Mouse (Mus musculus): ENCODE results near the gene Vapa. TPM values are rescaled to one million over a fixed set of nuclear protein-coding genes. Genes with fewer than 3 reads are reported as not detected.

Vapa gene
- total and polyA plus RNA-seq, 3 experiments: 14.3 to 91.4 (median 86.1) TPM

DNA sequence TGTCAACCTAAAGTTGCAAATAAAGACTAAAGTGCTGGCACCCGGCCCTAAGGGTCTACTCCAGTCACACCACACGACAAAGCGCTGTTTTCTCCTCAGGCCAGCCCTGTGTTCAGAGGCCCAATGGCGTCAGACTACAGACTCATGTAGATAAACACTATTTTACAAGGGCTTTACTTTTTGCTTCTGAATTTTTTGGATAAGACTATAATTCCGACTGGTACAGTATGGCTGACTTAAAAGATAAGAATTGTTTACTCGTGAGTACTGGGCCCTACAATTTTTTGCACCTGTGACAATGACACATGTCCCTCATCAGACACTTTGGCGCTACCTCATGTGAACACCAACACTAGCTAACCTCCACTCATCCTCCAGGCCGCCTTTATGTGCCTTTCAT lies 42.7 kb upstream of the Vapa start:
- intact Hi-C loops (cut with DNase I): no loop called here
- TF ChIP-seq EP300 (IDR thresholded peaks at IDR 0.05; ENCODE audit: insufficient read depth, low read depth, low read length): no peak
- TF ChIP-seq CTCF (IDR thresholded peaks at IDR 0.05): no peak
- TF ChIP-seq POLR2A (IDR thresholded peaks at IDR 0.05; ENCODE audit: insufficient read depth, low read depth, low read length): no peak
- Histone ChIP-seq H3K9ac (ENCODE audit: low read depth, low read length) (no peak overlapping the region), H3K27ac (no peak overlapping the region), H3K79me2 (replicated peaks; ENCODE audit: control insufficient read depth, insufficient read depth, low read length) (no peaks in the 10 kb centered on the region), H3K4me1 (ENCODE audit: control insufficient read depth, insufficient read depth, low read length) (no peaks in the 10 kb centered on the region), H3K36me3 (ENCODE audit: control insufficient read depth, insufficient read depth, low read length) (no peaks in the 10 kb centered on the region), H3K4me3 (no peak overlapping the region), H3K27me3 (ENCODE audit: control insufficient read depth, insufficient read depth, low read length) (no peaks in the 10 kb centered on the region)
- no peak for DNase-seq
- WGBS: 88% methylated on average over 8 of the region's 8 CpGs

DNA sequence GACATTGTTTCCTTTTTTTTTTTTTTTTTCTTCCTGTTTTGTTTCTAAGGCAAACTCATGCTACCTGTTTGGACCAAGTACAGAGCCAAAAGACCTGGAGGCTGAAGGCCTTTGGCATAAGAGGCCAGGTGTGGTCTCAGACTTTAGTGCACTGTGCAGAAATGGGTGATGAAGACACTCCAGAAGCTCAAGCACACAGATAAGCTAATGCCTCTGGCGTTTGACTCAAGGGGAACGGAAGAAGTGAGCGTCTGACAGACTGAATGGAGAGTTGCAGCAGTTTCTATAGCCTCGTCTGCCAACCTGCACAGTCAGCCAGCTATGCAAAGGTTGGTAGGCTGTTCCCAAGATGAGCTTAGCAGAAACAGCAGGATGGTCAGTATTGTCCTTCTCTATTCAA lies 42.3 kb upstream of the Vapa start:
- Histone ChIP-seq H3K27ac (no peak overlapping the region), H3K27me3 (ENCODE audit: control insufficient read depth, insufficient read depth, low read length) (no peaks in the 10 kb centered on the region), H3K79me2 (replicated peaks; ENCODE audit: control insufficient read depth, insufficient read depth, low read length) (no peaks in the 10 kb centered on the region), H3K4me3 (no peak overlapping the region), H3K9ac (ENCODE audit: low read depth, low read length) (no peak overlapping the region), H3K36me3 (ENCODE audit: control insufficient read depth, insufficient read depth, low read length) (no peaks in the 10 kb centered on the region), H3K4me1 (ENCODE audit: control insufficient read depth, insufficient read depth, low read length) (no peaks in the 10 kb centered on the region)
- intact Hi-C loops (cut with DNase I): no loop called here
- WGBS: 73% methylated on average over 4 of the region's 4 CpGs
- TF ChIP-seq EP300 (IDR thresholded peaks at IDR 0.05; ENCODE audit: insufficient read depth, low read depth, low read length) (no peak), CTCF (IDR thresholded peaks at IDR 0.05) (no peak), POLR2A (IDR thresholded peaks at IDR 0.05; ENCODE audit: insufficient read depth, low read depth, low read length) (no peak)
- no peak for DNase-seq

DNA sequence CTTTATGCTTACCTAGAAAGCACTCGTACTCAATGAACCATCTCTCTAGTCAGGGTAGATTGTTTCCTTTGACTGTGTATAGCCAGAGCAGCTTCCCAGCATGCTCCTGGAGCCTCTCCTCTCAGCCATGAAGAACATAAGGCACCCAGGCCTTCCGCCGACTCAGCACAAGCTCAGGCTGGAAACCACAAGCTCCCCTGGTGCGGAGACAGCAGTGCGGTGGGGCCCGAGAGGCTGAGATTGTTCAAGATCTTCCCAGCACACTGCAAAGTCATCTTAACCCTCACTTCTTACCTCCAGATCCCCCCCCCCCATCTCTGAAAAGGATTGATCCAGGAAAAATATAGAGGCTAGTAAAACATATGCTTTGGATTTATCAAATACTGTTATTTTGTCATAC lies 37.2 kb upstream of the Vapa start:
- WGBS: 96% methylated on average over 6 of the region's 6 CpGs
- no peak overlapping the region for H3K27ac ChIP-seq
- H3K36me3 ChIP-seq (ENCODE audit: control insufficient read depth, insufficient read depth, low read length): no peaks in the 10 kb centered on the region
- H3K9ac ChIP-seq (ENCODE audit: low read depth, low read length): no peak overlapping the region
- H3K4me1 ChIP-seq (ENCODE audit: control insufficient read depth, insufficient read depth, low read length): no peaks in the 10 kb centered on the region; the same call in 1 of the 2 replicates
- no peak for DNase-seq
- H3K27me3 ChIP-seq (ENCODE audit: control insufficient read depth, insufficient read depth, low read length): no peaks in the 10 kb centered on the region
- TF ChIP-seq EP300 (IDR thresholded peaks at IDR 0.05; ENCODE audit: insufficient read depth, low read depth, low read length) (no peak), CTCF (IDR thresholded peaks at IDR 0.05) (no peak), POLR2A (IDR thresholded peaks at IDR 0.05; ENCODE audit: insufficient read depth, low read depth, low read length) (no peak)
- intact Hi-C loops (cut with DNase I): no loop called here
- H3K79me2 ChIP-seq (replicated peaks; ENCODE audit: control insufficient read depth, insufficient read depth, low read length): no peaks in the 10 kb centered on the region
- H3K4me3 ChIP-seq: no peak overlapping the region

DNA sequence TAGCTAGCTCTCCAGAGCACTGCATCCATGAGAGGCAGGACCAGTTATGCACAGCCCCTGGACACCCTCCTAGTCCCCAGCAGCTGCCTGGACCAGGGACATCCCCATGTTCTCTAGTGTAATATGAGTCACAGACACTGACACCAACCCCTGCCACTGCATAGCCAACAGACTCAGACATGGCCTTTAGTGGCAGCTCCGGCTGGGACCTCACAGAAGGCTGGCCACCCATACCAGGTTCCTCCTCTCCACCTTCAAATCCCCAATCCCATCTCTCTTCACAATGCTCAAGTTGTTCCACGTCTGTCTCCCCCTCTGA lies 35.8 kb upstream of the Vapa start:
- 90% methylated on average over 2 of the region's 2 CpGs for WGBS
- intact Hi-C loops (cut with DNase I): no loop called here

DNA sequence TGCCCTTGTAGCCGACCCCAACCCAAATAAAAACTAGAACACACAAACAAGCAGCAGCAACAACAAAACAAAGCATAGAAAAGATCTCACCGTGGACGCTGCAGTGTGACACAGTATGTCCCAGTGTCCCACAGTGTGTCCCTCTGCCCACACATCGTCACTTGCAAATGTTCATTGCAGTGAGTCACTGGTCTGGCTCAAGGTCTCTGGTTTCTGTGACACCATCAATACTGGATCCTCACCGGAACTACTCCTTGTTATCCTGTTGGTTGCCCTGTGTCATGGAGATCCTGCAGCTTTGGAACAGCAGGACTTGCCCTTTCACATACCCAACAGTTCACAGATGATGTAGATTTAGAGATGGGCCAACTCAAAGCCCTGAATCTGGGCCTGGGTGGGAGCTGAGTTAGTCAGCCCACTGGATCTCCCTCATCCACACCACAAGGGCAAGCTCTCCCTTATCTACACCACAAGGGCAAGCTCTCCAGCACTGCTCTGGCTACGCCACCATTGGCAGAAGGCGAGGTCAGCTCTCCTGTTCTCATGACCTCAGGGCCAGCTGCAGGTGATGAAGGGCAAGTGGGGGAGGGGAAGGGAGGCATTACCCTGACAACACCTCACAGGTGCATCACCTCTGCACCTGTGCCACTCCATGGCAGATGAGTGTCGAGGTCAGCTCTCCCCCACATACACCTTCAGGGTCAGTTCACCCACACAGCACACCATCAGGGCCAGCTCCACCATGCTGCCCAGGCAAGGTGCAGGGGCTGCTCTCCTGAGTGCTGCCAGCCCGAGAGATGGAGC lies 35.2 kb upstream of the Vapa start:
- Histone ChIP-seq H3K4me3 (no peak overlapping the region), H3K36me3 (ENCODE audit: control insufficient read depth, insufficient read depth, low read length) (no peaks in the 10 kb centered on the region), H3K27me3 (ENCODE audit: control insufficient read depth, insufficient read depth, low read length) (no peaks in the 10 kb centered on the region), H3K9ac (ENCODE audit: low read depth, low read length) (no peak overlapping the region), H3K79me2 (replicated peaks; ENCODE audit: control insufficient read depth, insufficient read depth, low read length) (no peaks in the 10 kb centered on the region), H3K4me1 (ENCODE audit: control insufficient read depth, insufficient read depth, low read length) (no peaks in the 10 kb centered on the region; the same call in none of the 2 replicates), H3K27ac (no peak overlapping the region)
- TF ChIP-seq POLR2A (IDR thresholded peaks at IDR 0.05; ENCODE audit: insufficient read depth, low read depth, low read length) (no peak), EP300 (IDR thresholded peaks at IDR 0.05; ENCODE audit: insufficient read depth, low read depth, low read length) (no peak), CTCF (IDR thresholded peaks at IDR 0.05) (no peak)
- intact Hi-C loops (cut with DNase I): no loop called here
- no peak for DNase-seq
- WGBS: 84% methylated on average over 9 of the region's 9 CpGs

More for the DNA sequence above, 35.8 kb upstream of the Vapa start:
- H3K9ac ChIP-seq (ENCODE audit: low read depth, low read length): no peak overlapping the region
- H3K79me2 ChIP-seq (replicated peaks; ENCODE audit: control insufficient read depth, insufficient read depth, low read length): no peaks in the 10 kb centered on the region
- no peak for TF ChIP-seq EP300 (IDR thresholded peaks at IDR 0.05; ENCODE audit: insufficient read depth, low read depth, low read length)
- no peak overlapping the region for H3K4me3 ChIP-seq
- no peaks in the 10 kb centered on the region for H3K36me3 ChIP-seq (ENCODE audit: control insufficient read depth, insufficient read depth, low read length)
- no peak for DNase-seq
- no peaks in the 10 kb centered on the region for H3K27me3 ChIP-seq (ENCODE audit: control insufficient read depth, insufficient read depth, low read length)
- no peak overlapping the region for H3K27ac ChIP-seq
- H3K4me1 ChIP-seq (ENCODE audit: control insufficient read depth, insufficient read depth, low read length): no peaks in the 10 kb centered on the region; the same call in 1 of the 2 replicates

DNA sequence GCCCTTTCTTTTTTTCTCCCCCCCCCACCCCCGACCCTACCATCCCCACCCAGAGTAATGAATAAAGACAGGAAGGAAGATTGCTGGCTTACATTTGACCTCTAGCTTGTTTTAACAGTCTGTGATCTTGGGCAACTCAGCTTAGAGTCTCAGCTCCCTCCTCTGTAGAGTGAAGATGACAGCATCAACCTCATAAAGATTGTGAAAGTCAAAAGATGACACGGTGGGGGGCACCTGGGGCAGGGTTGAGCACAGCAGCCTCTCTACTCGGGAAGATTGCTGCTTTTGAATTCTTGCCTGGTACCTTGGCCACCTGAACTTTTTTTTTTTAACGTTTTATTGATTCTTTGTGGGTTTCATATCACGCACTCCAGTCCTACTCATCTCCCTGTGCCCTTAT lies 34.6 kb upstream of the Vapa start:
- Histone ChIP-seq H3K4me1 (ENCODE audit: control insufficient read depth, insufficient read depth, low read length) (peaks cover 4% of the 10 kb centered on the region), H3K27ac (no peak overlapping the region), H3K4me3 (no peak overlapping the region), H3K79me2 (replicated peaks; ENCODE audit: control insufficient read depth, insufficient read depth, low read length) (no peaks in the 10 kb centered on the region), H3K9ac (ENCODE audit: low read depth, low read length) (no peak overlapping the region), H3K36me3 (ENCODE audit: control insufficient read depth, insufficient read depth, low read length) (no peaks in the 10 kb centered on the region), H3K27me3 (ENCODE audit: control insufficient read depth, insufficient read depth, low read length) (no peaks in the 10 kb centered on the region)
- 51% methylated on average over 5 of the region's 5 CpGs for WGBS
- DNase-seq: no peak
- intact Hi-C loops (cut with DNase I): no loop called here
- TF ChIP-seq POLR2A (IDR thresholded peaks at IDR 0.05; ENCODE audit: insufficient read depth, low read depth, low read length): no peak
- no peak for TF ChIP-seq EP300 (IDR thresholded peaks at IDR 0.05; ENCODE audit: insufficient read depth, low read depth, low read length)
- no peak for TF ChIP-seq CTCF (IDR thresholded peaks at IDR 0.05)

Data from heart, adult 2 months (tissue).